Mouse (Mus musculus): ENCODE results near the gene Selenot. TPM values are rescaled to one million over a fixed set of nuclear protein-coding genes. Genes with fewer than 3 reads are reported as not detected.
"Not testable (repeated sequence)": the region's sequence is repeated elsewhere in the genome, so short reads cannot be mapped to it uniquely, and the experiment has no call there.

Selenot gene
- total RNA-seq (2021) = 100 to 1,000 TPM; 110 to 115 TPM
- long read RNA-seq, experiment 1, transcript Selenot-201 (6 exons, 3,157 nt) = major isoform, 11 of 38 reads
- long read RNA-seq, experiment 1, partial matches to known transcripts = 4 of 38 reads
- long read RNA-seq, experiment 1, other reads (novel, unspliced or antisense) = 23 of 38 reads
- long read RNA-seq, experiment 2, transcript Selenot-201 (6 exons, 3,157 nt) = major isoform, 7 of 34 reads
- long read RNA-seq, experiment 2, partial matches to known transcripts = 0 of 34 reads
- long read RNA-seq, experiment 2, other reads (novel, unspliced or antisense) = 27 of 34 reads

- DNase-seq = peak; percentile 94 to 97
- intact Hi-C loops (cut with DNase I) = loop anchor here (2.0 to 5.0 kb wide), 2 partner anchors 50 to 159 kb away; no protein-coding TSS in a partner anchor
These were observed at the start of gene Selenot for GRCm38 (mm10) chr3:58576137-58577066. Gene Selenot, plus strand, starts transcription at chr3:58576636.

GRCm38 (mm10) chr3:58536573-58536972 is 39.9 kb upstream of the Selenot start:
- DNase-seq = no peak
- intact Hi-C loops (cut with DNase I) = no loop called here

GRCm38 (mm10) chr3:58552001-58552811 is 24.2 kb upstream of the Selenot start:
- intact Hi-C loops (cut with DNase I) = no loop called here
- no peak for DNase-seq

- intact Hi-C loops (cut with DNase I) = no loop called here
- no peak for DNase-seq
These were observed 19.8 kb upstream of the Selenot start for GRCm38 (mm10) chr3:58556649-58557048.

DNA sequence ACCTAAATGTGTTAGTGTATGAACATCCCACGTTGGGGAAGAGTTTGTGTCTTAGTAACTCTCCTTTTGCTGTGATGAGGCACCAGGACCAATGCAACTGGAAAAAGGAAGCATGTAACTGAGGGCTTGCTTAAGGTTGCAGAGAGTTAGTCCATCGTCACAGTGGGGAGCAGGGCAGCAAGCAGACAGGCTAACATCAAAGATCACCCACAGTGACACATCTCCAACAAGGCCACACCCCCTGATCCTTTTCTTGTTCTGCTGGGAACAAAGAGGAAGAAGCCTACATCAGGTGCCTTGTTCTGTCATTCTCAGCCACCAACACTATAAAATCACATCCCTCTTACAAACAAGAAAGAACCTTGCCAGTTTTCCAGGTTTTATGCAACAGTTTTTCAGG is 16.5 kb upstream of the Selenot start:
- intact Hi-C loops (cut with DNase I) = no loop called here
- DNase-seq = no peak

GRCm38 (mm10) chr3:58561437-58561836 is 15.0 kb upstream of the Selenot start:
- no peak for DNase-seq
- intact Hi-C loops (cut with DNase I) = no loop called here

DNA sequence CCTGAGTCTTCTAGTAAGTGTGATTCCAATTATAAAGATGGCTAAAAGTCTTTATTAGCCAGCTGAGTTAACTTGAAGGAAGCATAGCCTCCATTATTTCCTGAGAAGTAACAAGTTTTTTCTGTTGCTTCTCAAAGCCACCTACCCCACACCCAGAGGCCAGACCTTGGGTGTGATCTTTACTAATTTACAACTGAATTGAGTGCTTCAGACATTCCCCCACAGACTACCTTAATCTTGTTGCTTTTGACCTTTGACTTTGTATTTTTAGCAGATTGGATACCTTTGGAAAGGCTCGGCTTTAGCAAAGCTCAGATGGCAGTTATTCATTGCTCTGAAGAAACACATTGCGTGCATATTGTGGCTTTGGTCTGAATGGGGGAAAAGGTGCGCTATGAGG is 5.6 kb upstream of the Selenot start:
- intact Hi-C loops (cut with DNase I) = no loop called here
- no peak for DNase-seq

GRCm38 (mm10) chr3:58577067-58577503 is 649 bp downstream of the Selenot start:
- intact Hi-C loops (cut with DNase I) = loop anchor here (2.0 to 5.0 kb wide), 2 partner anchors 50 to 160 kb away; no protein-coding TSS in a partner anchor
- DNase-seq = no peak

DNA sequence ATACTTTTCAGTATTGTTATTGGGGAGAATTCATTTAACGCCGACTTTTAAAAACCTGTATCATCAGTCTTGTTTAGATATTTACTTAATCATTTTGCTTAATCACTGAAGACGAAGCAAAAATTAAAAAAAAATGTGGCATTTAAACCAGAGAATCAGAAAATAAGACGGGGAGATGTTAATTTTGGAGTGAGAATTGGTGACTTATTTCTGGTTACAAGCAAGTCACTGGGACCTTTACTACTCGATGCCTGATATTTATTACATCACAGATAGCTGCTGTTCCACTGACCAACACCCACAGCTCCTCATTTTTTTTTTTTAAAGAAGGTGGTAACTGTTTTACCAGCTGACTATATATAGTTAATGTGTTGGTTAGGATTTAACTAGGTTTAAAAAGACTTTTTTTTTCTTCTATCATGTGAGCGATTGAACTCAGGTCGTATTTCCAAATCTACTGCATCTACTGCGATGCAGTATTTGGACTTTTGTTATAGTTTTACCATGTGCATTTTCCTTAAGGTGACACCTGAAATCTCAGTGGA is 1.1 kb downstream of the Selenot start:
- intact Hi-C loops (cut with DNase I) = loop anchor here (2.0 to 5.0 kb wide), 2 partner anchors 51 to 160 kb away; no protein-coding TSS in a partner anchor
- no peak for DNase-seq

DNA sequence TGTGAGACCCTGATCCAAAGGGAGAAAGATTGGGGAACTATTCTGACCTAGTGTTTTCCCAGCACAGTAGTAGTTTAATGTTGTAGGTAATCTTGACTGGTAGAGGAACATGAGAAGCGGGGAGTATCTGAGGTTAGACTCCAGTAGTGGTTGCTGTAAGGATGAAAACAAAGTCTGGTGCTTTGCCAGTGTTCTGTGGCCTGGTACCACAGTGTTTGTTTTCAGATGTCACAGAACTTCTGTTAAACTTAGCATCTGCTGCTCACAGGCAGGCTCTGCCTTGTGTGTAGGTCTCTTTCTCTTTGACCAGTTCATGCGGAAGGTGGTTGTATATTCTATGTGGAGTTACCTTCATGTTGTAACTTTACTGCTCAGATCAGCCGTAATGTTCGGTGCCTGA is 5.1 kb downstream of the Selenot start:
- intact Hi-C loops (cut with DNase I) = no loop called here
- DNase-seq = no peak

- DNase-seq = no peak
- intact Hi-C loops (cut with DNase I) = no loop called here
These were observed 5.9 kb downstream of the Selenot start for GRCm38 (mm10) chr3:58582297-58582696.

DNA sequence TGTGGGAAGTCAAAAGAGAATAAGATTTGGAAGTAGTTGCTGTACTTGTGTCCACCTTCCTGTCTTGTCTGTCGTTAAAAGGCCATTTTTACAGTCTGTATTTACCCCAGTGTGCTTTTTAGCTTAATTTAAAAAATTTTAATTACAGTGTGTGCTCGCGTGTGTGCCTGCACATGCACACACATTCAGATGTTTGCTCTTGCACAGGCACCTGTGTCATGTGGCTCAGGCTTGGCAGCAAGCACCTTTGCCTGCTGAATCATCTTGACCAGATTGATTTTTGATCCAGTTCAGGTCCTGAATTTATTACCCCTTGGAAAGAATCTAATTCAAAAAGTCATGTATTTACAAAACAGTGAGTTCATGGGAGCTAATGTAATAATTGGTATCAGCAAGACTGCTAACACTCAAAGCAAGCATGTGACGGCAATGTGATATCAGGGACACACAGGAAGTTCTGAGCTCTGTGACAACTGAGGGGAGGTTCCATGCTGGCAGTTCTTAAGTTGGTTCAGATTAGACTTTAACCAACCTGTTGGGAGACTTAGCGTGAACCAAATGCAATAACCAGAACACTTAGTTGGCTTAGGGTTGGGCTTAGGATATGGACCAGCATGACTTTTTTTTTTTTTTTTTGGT is 6.5 kb downstream of the Selenot start:
- DNase-seq = no peak
- intact Hi-C loops (cut with DNase I) = no loop called here

DNA sequence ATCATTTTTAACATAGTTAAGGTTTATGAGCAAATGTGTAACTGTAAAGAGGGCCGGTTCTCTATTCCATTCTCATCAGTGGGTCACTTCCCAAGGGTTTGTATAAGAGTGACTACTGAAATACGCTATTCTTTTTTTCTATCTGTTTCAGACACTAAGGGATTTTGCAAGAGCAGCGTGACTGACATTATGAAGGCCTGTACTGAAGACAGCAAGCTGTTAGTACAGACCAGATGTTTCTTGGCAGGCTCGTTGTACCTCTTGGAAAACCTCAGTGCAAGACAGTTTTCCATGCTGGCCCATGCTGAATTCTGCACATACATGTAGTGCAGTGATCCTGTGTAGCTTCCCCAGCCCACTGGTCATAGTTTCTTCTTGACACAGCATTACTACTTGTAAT is 14.1 kb downstream of the Selenot start:
- intact Hi-C loops (cut with DNase I) = not testable (repeated sequence)

GRCm38 (mm10) chr3:58592666-58593065 is 16.2 kb downstream of the Selenot start:
- DNase-seq; intact Hi-C loops (cut with DNase I): not testable (repeated sequence)

More for the DNA sequence above, 14.1 kb downstream of the Selenot start:
- DNase-seq = not testable (repeated sequence)

DNA sequence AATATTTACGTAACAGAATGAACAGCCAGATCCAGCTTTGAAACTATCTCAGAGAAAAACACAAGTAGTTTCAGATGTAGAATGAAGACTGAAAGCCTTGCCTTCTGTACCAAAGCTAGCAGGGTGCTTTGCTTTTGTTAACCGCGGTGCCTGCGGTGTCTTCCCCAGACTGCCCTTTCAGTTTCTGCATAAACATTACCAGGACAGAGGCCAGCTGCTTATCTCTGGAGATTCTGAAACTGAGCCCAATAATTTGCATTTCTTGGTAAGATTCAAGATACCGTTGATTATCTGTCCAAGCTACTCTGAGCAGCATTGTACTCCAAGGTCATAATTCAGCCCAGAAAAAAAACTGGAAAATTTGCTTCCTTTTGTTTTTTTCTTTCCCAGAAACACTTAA is 17.2 kb downstream of the Selenot start:
- no peak for DNase-seq
- intact Hi-C loops (cut with DNase I) = no loop called here

- DNase-seq = no peak
- intact Hi-C loops (cut with DNase I) = no loop called here
These were observed 32.1 kb downstream of the Selenot start for GRCm38 (mm10) chr3:58608506-58608905.

- intact Hi-C loops (cut with DNase I) = no loop called here
These were observed 33.5 kb downstream of the Selenot start for GRCm38 (mm10) chr3:58609985-58610384.

DNA sequence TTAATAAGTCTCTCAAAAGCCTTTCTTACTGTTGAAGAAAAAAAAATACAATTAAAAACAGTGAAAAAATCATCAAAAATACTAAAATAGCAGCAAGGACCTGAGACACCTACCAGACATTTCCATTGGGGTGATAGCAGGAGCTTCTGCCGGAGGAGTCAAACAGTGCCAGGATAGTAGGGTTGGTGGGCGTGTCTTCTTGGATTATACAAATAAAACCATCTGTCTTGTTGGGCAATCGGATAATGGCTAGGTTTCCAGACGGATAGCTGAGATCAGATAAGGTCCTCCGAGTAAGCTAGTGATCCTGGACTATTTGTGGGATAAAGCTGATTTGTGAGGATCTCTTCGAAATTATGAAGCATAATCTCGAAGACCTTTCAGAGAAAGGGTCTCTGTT is 44.6 kb downstream of the Selenot start:
- DNase-seq = no peak
- intact Hi-C loops (cut with DNase I) = no loop called here

More at GRCm38 (mm10) chr3:58609985-58610384, 33.5 kb downstream of the Selenot start:
- no peak for DNase-seq

GRCm38 (mm10) chr3:58622665-58623394 is 46.4 kb downstream of the Selenot start:
- DNase-seq = no peak
- intact Hi-C loops (cut with DNase I) = no loop called here

All from gastrocnemius, postnatal 36 days (tissue).